Mouse (Mus musculus): ENCODE data around the gene Canx.
A peak's percentile ranks its signal among the peaks of the same experiment; 100 is the strongest.
"Not testable (repeated sequence)": the region's sequence is repeated elsewhere in the genome, so short reads cannot be mapped to it uniquely, and the experiment has no call there.

The Canx gene

DNA sequence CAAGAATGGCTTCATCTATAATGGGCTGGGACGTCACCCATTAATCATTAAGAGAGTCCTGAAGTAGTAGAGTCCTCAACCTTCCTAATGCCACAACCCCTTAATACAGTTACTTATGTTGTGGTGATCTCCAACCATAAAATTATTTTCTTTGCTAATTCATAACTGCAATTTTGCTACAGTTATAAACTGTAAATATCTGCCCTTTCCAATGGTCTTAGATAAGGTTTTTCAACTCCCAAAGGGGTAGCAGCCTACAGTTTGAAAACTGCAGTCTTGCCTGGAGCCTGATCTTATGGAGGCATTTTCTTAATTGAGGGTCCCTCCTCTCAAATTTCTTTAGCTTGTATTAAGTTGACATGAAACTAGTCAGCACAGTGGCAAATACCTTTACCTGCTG lies 3.9 kb upstream of the Canx start:
- DNase-seq: no peak

- DNase-seq: no peak
Measured at GRCm38 (mm10) chr11:50328075-50328625, 2.7 kb upstream of the Canx start.

GRCm38 (mm10) chr11:50326302-50326966 lies 961 bp upstream of the Canx start:
- DNase-seq: no peak

GRCm38 (mm10) chr11:50324751-50325471 lies 562 bp downstream of the Canx start:
- DNase-seq: no peak

GRCm38 (mm10) chr11:50323843-50324242 lies 1.6 kb downstream of the Canx start:
- DNase-seq: no peak

- no peak for DNase-seq
Measured at GRCm38 (mm10) chr11:50322345-50322744, 3.1 kb downstream of the Canx start.

DNA sequence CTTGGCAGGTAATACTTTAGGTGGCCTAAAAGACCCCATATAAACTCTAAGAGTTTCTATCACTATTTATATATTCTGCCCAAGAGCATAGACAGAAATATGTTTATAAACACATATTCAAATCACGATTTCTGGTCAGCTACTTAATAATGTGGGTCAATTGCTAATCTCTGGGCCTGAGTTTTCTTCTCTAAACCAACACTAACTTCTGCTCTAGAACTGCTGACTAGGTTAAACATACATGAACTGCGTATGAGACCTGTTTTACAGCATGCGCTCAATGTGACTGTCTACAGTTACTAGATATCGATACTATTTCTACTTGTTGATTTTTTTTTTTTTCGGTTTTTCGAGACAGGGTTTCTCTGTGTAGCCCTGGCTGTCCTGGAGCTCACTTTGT lies 4.2 kb downstream of the Canx start:
- DNase-seq: no peak

DNA sequence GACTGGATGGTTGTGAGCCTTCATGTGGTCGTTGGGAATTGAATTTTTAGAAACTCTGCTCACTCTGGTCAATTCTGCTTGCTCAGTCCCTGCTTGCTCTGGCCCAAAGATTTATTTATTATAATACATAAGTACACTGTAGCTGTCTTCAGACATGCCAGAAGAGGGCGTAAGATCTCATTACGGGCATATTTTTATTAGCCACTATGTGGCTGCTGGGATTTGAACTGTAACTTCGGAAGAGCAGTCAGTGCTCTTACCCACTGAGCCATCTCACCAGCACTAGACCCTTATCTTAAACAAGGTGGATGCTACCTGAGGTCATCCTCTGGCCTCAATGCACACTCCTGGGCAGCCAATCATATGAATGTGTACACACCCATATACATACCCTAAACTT lies 6.1 kb downstream of the Canx start:
- DNase-seq: not testable (repeated sequence)

- DNase-seq: no peak
Measured at GRCm38 (mm10) chr11:50312803-50313202, 12.7 kb downstream of the Canx start.

DNA sequence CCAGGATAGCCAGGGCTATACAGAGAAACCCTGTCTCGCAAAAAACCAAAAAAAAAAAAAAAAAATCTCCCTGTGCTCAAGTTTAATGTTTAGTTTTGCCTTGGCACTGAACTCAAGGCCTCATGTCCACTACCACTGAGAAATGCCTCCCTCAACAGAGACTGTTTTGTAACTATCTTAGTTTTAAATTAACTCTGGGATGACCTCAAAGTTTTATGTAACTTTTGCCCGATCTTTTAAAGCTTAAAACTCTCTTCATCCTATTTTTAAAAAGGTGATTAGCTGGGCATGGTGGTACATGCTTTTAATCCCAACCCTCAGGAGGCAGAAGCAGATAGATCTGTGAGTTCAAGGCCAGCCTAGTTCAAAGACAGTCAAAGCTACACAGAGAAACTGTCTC lies 22.1 kb downstream of the Canx start:
- DNase-seq: no peak

- peak; percentile 96 to 98 for DNase-seq
Measured at GRCm38 (mm10) chr11:50292190-50292855, 33.1 kb downstream of the Canx start, which contains the start of gene Maml1. Gene Maml1 (minus strand): TSS chr11:50292311.

GRCm38 (mm10) chr11:50291321-50292165 lies 33.9 kb downstream of the Canx start:
- peak; percentile 63 to 77 for DNase-seq

- DNase-seq: peak; percentile 17 to 41
Measured at GRCm38 (mm10) chr11:50290486-50291225, 34.8 kb downstream of the Canx start.

DNA sequence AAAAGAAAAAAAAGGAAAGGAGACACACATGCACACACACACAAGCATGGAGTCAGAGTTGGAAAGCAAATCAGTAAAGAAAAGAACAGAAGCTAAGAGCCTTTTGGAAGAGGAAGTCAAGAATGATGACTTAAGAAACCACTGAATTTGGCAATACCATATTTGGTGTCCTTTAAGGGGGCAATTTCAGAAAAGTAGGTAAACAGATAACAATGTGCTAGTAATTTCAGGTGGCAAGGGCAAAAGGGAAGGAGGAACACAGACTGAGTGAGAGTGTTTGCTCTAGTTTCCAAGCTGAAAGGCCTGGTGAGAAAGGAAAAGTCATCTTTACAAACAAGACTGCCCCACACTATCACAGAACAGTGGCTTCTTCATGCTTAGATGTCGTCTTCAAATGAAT lies 39.0 kb downstream of the Canx start:
- no peak for DNase-seq

DNA sequence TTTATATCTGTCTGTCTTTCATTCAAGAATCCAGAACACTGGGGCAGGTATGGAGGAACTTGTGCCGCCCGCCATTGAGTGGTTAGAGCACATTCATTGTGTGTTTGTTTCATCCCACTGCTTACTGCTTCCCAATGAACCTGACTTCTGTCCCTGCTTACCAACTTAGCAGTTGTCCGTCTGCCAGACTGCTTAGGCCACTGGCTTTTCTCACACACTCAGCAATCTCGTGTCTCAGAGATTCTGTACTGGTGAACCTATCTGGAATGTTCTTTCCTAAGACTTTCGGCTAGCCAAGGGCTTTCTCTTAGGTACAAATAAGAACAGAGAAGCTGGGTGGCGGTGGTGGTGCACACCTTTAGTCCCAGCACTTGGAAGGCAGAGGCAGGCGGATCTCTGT lies 39.8 kb downstream of the Canx start:
- no peak for DNase-seq

- no peak for DNase-seq
Measured at GRCm38 (mm10) chr11:50285263-50285662, 40.2 kb downstream of the Canx start.

- no peak for DNase-seq
Measured at GRCm38 (mm10) chr11:50280053-50280452, 45.4 kb downstream of the Canx start.

GRCm38 (mm10) chr11:50279005-50279404 lies 46.5 kb downstream of the Canx start:
- no peak for DNase-seq

- DNase-seq: peak in 1 of 2 experiments; percentile 0
Measured at GRCm38 (mm10) chr11:50277706-50278105, 47.8 kb downstream of the Canx start.

DNA sequence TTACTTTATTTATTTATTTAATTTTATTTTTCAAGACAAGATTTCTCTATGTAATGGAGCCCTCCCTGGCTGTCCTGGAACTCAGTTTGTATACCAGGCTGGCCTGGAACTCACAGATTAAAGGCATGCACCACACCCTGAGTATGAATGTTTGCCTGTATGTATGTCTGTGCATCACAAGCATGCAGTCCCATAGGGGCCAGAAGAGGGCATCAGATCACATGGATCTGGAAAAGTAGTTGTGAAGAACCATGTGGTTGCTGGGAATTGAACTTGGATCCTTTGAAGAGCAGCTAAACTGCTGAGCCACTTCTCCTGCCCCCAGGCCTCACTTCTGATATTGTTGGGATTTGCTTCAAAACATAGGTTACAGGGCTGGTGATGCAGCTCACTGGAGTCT lies 48.4 kb downstream of the Canx start:
- peak in 1 of 2 experiments; percentile 1 for DNase-seq

DNA sequence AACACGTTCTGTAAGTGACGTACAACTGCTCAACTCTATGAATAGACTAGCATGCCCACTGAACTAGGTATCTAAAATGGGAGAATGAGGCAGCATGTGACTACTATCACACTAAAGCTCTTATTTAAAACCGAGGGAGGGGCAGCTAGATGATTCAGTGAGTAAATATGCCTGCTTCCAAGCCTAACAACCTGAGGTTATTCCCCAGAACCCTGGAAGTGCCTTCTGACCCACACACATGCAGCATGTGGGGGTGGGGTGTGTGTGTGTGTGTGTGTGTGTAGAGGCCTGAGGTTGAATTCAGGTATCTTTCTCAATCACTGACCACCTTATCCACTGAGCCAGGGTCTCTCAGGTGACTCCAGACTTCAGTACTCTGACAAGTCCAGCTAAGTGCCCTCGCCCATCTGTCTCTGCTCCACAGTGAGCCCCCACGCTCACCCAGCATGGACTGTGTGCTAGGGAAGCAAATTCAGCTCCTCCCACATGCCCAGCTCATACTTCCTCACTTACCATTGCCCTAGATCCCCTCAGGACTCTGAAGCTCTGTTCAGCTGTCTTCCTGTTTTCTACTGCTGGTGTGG lies 49.8 kb downstream of the Canx start:
- peak in 1 of 2 experiments; percentile 30 for DNase-seq
